Mouse (Mus musculus) spleen, adult 2 months (tissue): ENCODE measurements around the gene Tars2.

Source experiments
- CTCF ChIP-seq: fragments of 200-500 bp; IDR thresholded peaks from 2 replicates; pipeline ENCODE4 v1.5.1; 2011; ENCODE audit warnings: mild to moderate bottlenecking, inconsistent platforms; ENCODE audit not compliant: insufficient read depth, insufficient read length, insufficient replicate concordance; ENCODE audit errors: extremely low read depth
- POLR2A ChIP-seq: fragments of 200-500 bp; IDR thresholded peaks from 2 replicates; pipeline ENCODE4 v1.6.1; 2011; ENCODE audit warnings: low read depth, low read length, inconsistent platforms

- no peak for TF ChIP-seq CTCF
- TF ChIP-seq POLR2A = no peak
Measured at GRCm38 (mm10) chr3:95692677-95693076, 67.3 kb downstream of the Tars2 start.
